Mouse (Mus musculus): ENCODE measurements at regions not wholly inside any gene's neighbourhood (a gene's known extent, or its start where the extent isn't known, plus 50 kb on each side); places are given as distances from the start of the nearest gene placed in this dataset.

DNA sequence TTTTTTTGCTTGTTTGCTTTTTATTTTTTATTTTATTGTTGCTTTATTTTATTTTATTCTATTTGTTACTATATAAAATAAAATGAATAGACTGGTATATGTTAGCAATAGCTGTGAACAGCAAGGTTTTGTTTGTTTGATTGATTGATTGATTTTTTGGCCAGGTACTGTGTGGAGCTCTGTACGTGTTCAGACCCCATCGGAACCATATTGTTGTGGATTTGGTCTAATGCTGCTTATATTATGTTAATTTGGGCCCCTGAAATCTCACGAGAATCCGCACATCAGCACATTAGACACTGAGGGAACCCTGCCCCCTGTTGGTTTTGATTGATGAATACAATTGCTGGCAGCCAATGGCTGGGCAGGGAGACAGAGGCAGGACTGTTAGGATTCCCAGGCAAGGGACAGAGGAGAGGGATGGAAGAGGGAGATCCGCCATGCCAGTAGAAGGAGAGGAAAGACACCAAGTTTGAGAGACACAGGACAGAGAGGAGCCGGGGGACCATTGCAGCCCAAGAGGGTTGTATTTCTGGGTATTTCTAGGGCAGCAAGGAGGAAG is 482.3 kb downstream of the Ipo11 start:
- no peak for TF ChIP-seq CTCF (conservative IDR thresholded peaks at IDR 0.05; ENCODE audit: insufficient read depth, insufficient read length, low read depth, low read length)
- TF ChIP-seq POLR2A (IDR thresholded peaks at IDR 0.05; ENCODE audit: low read depth, low read length): no peak
- DNase-seq: no peak
- Histone ChIP-seq H3K4me3 (ENCODE audit: insufficient read depth, low read depth, low read length) (no peak overlapping the region), H3K27ac (ENCODE audit: insufficient read depth, low read depth, low read length) (no peak overlapping the region), H3K36me3 (ENCODE audit: control insufficient read depth, insufficient read depth, low read length) (no peaks in the 10 kb centered on the region), H3K27me3 (replicated peaks; ENCODE audit: control insufficient read depth, insufficient read depth, low read length) (no peaks in the 10 kb centered on the region; the same call in 1 of the 2 replicates), H3K4me1 (ENCODE audit: control insufficient read depth, insufficient read depth, low read length) (no peaks in the 10 kb centered on the region)
- 91% methylated on average over 6 of the region's 6 CpGs for WGBS

DNA sequence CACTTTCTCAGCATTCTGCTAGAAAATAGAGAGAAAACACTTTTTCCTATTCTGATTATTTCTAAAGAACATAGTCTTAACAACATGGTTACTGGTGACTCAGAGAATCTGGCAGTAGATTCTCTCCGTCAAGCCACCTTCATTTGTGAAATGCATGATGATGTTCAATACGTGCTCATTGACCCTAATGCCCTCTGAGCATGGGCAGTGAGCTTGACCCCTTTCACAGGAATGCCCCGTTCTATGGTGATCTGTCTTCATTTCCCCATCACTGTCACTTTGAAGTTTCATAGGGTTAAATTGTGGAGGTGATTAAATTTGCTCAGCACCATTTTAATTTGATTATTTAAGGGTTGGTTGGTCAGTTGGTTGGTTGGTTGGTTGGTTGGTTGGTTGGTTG is 504.6 kb downstream of the Ipo11 start:
- H3K4me1 ChIP-seq (ENCODE audit: control insufficient read depth, insufficient read depth, low read length): no peaks in the 10 kb centered on the region
- no peak for TF ChIP-seq CTCF (conservative IDR thresholded peaks at IDR 0.05; ENCODE audit: insufficient read depth, insufficient read length, low read depth, low read length)
- no peak for TF ChIP-seq POLR2A (IDR thresholded peaks at IDR 0.05; ENCODE audit: low read depth, low read length)
- no peaks in the 10 kb centered on the region for H3K36me3 ChIP-seq (ENCODE audit: control insufficient read depth, insufficient read depth, low read length)
- H3K4me3 ChIP-seq (ENCODE audit: insufficient read depth, low read depth, low read length): no peak overlapping the region
- H3K27me3 ChIP-seq (replicated peaks; ENCODE audit: control insufficient read depth, insufficient read depth, low read length): no peaks in the 10 kb centered on the region
- no peak for DNase-seq
- WGBS: 51% methylated on average over 3 of the region's 3 CpGs
- H3K27ac ChIP-seq (ENCODE audit: insufficient read depth, low read depth, low read length): no peak overlapping the region

DNA sequence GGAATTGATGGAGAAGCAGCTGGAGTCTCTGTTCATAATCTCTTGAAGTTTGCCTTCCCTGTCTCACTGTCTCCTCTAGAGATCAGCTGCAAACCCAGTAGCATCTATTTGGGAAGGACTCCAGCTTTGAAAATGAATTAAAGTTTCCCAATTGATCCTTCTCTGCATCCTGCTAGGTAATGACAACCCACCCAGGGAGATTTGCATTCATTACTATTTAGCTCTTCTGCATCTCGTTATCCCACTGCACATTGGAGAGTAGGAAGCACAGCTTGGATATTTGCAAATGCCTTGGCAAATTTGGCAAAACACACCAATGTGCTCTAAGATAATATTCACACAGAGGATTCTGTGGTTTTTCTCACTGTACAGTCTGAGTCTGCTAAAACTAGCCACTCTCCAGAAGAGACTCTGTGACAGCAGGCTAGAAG is 530.1 kb downstream of the Ipo11 start:
- H3K36me3 ChIP-seq (ENCODE audit: control insufficient read depth, insufficient read depth, low read length): no peaks in the 10 kb centered on the region
- H3K27me3 ChIP-seq (replicated peaks; ENCODE audit: control insufficient read depth, insufficient read depth, low read length): no peaks in the 10 kb centered on the region
- WGBS: 55% methylated on average over 1 of the region's 1 CpGs
- H3K4me1 ChIP-seq (ENCODE audit: control insufficient read depth, insufficient read depth, low read length): no peaks in the 10 kb centered on the region
- no peak for DNase-seq
- H3K27ac ChIP-seq (ENCODE audit: insufficient read depth, low read depth, low read length): no peak overlapping the region
- TF ChIP-seq CTCF (conservative IDR thresholded peaks at IDR 0.05; ENCODE audit: insufficient read depth, insufficient read length, low read depth, low read length) (no peak), POLR2A (IDR thresholded peaks at IDR 0.05; ENCODE audit: low read depth, low read length) (no peak)
- no peak overlapping the region for H3K4me3 ChIP-seq (ENCODE audit: insufficient read depth, low read depth, low read length)

DNA sequence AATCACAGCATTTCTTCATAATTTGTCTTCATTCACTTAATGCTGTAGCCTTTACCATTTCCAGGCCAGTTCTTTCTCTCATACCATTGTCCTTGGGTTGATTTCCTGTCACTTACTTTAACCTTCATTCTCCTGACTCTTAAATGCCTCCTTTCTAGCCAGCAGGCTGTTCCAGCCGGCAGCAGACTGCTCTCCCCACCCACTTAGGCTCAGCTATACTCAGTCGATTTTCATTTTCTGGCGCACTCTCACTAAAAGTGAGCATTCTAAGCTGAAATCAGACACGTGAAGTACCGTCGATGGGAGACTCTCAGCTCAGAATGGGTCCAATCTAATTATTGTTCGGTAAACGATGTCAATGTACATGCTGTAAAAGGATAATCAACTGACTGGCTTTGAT is 544.1 kb downstream of the Ipo11 start:
- H3K27me3 ChIP-seq (replicated peaks; ENCODE audit: control insufficient read depth, insufficient read depth, low read length): no peaks in the 10 kb centered on the region
- 84% methylated on average over 8 of the region's 8 CpGs for WGBS
- H3K4me3 ChIP-seq (ENCODE audit: insufficient read depth, low read depth, low read length): no peak overlapping the region
- no peak for DNase-seq
- H3K4me1 ChIP-seq (ENCODE audit: control insufficient read depth, insufficient read depth, low read length): no peaks in the 10 kb centered on the region
- TF ChIP-seq CTCF (conservative IDR thresholded peaks at IDR 0.05; ENCODE audit: insufficient read depth, insufficient read length, low read depth, low read length): no peak
- TF ChIP-seq POLR2A (IDR thresholded peaks at IDR 0.05; ENCODE audit: low read depth, low read length): no peak
- no peak overlapping the region for H3K27ac ChIP-seq (ENCODE audit: insufficient read depth, low read depth, low read length)
- H3K36me3 ChIP-seq (ENCODE audit: control insufficient read depth, insufficient read depth, low read length): no peaks in the 10 kb centered on the region

DNA sequence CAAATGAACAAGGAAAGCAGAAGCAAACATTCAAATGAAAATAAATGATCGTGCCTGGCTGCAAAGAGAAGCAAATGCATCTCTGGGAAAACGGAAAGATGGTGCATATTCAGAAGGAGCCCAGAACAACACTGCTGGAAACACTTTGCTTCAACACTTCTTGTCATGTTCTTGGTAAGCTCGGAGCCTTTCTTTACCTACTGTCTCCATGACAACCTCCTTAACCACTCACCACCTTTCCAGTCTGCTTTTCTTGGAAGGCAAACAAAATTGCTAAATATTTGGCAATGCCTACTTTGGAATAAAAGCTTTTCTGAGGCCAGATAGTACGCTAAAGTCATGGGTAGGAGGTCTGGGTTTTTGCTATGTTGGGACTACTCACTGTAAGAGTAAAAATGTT is 548.1 kb downstream of the Ipo11 start:
- no peak overlapping the region for H3K4me3 ChIP-seq (ENCODE audit: insufficient read depth, low read depth, low read length)
- no peaks in the 10 kb centered on the region for H3K4me1 ChIP-seq (ENCODE audit: control insufficient read depth, insufficient read depth, low read length)
- no peak for TF ChIP-seq POLR2A (IDR thresholded peaks at IDR 0.05; ENCODE audit: low read depth, low read length)
- WGBS: 73% methylated on average over 4 of the region's 4 CpGs
- H3K27me3 ChIP-seq (replicated peaks; ENCODE audit: control insufficient read depth, insufficient read depth, low read length): no peaks in the 10 kb centered on the region
- no peak overlapping the region for H3K27ac ChIP-seq (ENCODE audit: insufficient read depth, low read depth, low read length)
- DNase-seq: no peak
- H3K36me3 ChIP-seq (ENCODE audit: control insufficient read depth, insufficient read depth, low read length): no peaks in the 10 kb centered on the region

DNA sequence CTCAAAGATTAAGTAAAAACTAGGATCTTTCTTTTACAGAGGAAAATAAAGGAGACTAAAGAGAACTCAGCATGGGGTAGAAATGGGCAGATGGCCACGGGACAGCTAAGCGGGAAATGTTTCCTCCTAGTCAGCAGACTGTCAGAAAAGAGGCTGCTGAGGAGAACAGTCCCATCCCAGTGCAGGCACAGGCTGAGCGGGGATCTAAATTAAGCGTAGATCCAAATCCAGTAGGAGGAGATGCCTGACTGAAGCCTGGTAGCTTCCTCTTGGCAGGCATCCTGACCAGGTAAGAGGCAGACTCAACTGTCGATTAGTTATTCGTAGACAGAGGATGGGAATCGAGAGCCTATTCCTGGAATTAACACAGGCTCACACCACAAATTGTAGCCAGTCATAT is 569.2 kb downstream of the Ipo11 start:
- Histone ChIP-seq H3K27me3 (replicated peaks; ENCODE audit: control insufficient read depth, insufficient read depth, low read length) (no peaks in the 10 kb centered on the region), H3K27ac (ENCODE audit: insufficient read depth, low read depth, low read length) (no peak overlapping the region), H3K4me1 (ENCODE audit: control insufficient read depth, insufficient read depth, low read length) (no peaks in the 10 kb centered on the region), H3K4me3 (ENCODE audit: insufficient read depth, low read depth, low read length) (no peak overlapping the region), H3K36me3 (ENCODE audit: control insufficient read depth, insufficient read depth, low read length) (no peaks in the 10 kb centered on the region)
- WGBS: 87% methylated on average over 7 of the region's 7 CpGs
- TF ChIP-seq CTCF (conservative IDR thresholded peaks at IDR 0.05; ENCODE audit: insufficient read depth, insufficient read length, low read depth, low read length) (no peak), POLR2A (IDR thresholded peaks at IDR 0.05; ENCODE audit: low read depth, low read length) (no peak)
- no peak for DNase-seq

DNA sequence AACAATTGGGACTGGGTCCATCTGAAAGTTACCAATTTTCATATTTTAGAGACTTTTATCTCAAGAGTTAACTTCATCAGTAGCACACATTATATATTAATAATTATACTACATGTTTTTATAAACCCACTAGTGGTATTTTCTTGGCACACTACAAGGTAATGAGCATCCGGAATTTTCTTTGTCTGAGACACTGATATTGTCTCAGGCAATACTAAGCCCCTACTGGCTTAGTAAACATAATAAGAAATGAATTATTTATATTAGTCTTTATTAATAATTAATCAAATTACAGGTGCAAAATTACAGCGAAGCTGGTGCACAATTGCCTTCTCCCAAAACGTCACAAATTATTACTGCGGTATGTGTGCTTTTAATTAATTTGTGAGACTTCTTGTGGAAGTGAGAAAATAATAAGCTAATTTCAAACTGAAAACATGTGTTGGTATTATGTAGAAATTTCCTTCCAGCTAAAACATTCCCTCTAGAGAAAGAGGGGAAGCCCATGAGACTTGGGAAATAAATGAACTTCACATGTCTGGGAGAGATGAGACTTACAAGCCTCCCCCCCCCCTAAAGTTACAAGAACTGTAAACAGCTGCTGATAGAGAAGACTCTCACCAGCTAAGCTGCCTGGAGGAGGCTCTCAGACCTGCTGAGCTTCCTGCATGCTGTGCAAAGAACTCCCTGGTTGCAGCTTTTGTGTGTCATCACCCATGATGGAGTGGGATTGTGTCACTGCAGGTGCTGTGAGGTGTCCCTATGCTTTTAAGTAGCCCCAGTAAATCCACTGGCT is 583.9 kb downstream of the Ipo11 start:
- Histone ChIP-seq H3K27ac (ENCODE audit: insufficient read depth, low read depth, low read length) (no peak overlapping the region), H3K36me3 (ENCODE audit: control insufficient read depth, insufficient read depth, low read length) (no peaks in the 10 kb centered on the region), H3K27me3 (replicated peaks; ENCODE audit: control insufficient read depth, insufficient read depth, low read length) (no peaks in the 10 kb centered on the region), H3K4me3 (ENCODE audit: insufficient read depth, low read depth, low read length) (no peak overlapping the region), H3K4me1 (ENCODE audit: control insufficient read depth, insufficient read depth, low read length) (no peaks in the 10 kb centered on the region)
- no peak for DNase-seq
- WGBS: 74% methylated on average over 4 of the region's 4 CpGs
- TF ChIP-seq POLR2A (IDR thresholded peaks at IDR 0.05; ENCODE audit: low read depth, low read length) (no peak), CTCF (conservative IDR thresholded peaks at IDR 0.05; ENCODE audit: insufficient read depth, insufficient read length, low read depth, low read length) (no peak)
